Mouse (Mus musculus) liver, postnatal 0 days (tissue): ENCODE measurements around the gene 4930404H24Rik.

Source experiments
- CTCF ChIP-seq: sonication (generic); IDR thresholded peaks from 2 replicates; pipeline ENCODE4 v1.5.1; 2016; ENCODE audit warnings: antibody characterized with exemption, low read depth
- EP300 ChIP-seq: IDR thresholded peaks from 2 replicates; pipeline ENCODE4 v1.6.1; 2016; ENCODE audit warnings: antibody characterized with exemption, low read depth, mild to moderate bottlenecking

GRCm38 (mm10) chr2:153506385-153506784, 13.8 kb downstream of the 4930404H24Rik start:
- no peak for TF ChIP-seq CTCF
- no peak for TF ChIP-seq EP300
